Mouse (Mus musculus) heart, adult 2 months (tissue): Measurements from ENCODE around the gene Olfr30. TPM values are rescaled to one million over a fixed set of nuclear protein-coding genes. Genes with fewer than 3 reads are reported as not detected.
"Not testable (repeated sequence)": the region's sequence is repeated elsewhere in the genome, so short reads cannot be mapped to it uniquely, and the experiment has no call there.

Source experiments
- DNase-seq, 2 experiments: peaks; one replicate each; pipeline ENCODE4 v3.0.0; 2021
- H3K27ac ChIP-seq: fragments of 200-600 bp; 2 replicates; pipeline ENCODE4 v1.8.1; 2022
- H3K27me3 ChIP-seq: fragments of 200-500 bp; 2 replicates; pipeline ENCODE4 v1.6.1; 2012; ENCODE audit warnings: mild to moderate bottlenecking, low read length, inconsistent platforms, mixed read lengths; ENCODE audit not compliant: control insufficient read depth, insufficient read depth
- H3K36me3 ChIP-seq: fragments of 200-500 bp; 2 replicates; pipeline ENCODE4 v1.6.1; 2012; ENCODE audit warnings: low read length, inconsistent platforms; ENCODE audit not compliant: control insufficient read depth, insufficient read depth
- H3K4me1 ChIP-seq: fragments of 200-500 bp; 2 replicates; pipeline ENCODE4 v1.6.1; 2011; ENCODE audit warnings: low read length; ENCODE audit not compliant: control insufficient read depth, insufficient read depth
- H3K4me3 ChIP-seq: fragments of 200-600 bp; 2 replicates; pipeline ENCODE4 v1.8.1; 2022
- H3K79me2 ChIP-seq: fragments of 200-500 bp; replicated peaks from 2 replicates; pipeline ENCODE4 v1.6.1; 2012; ENCODE audit warnings: mild to moderate bottlenecking, inconsistent platforms, low read length, moderate library complexity, mixed read lengths; ENCODE audit not compliant: control insufficient read depth, insufficient read depth
- H3K9ac ChIP-seq: fragments of 200-500 bp; 2 replicates; pipeline ENCODE4 v1.6.1; 2012; ENCODE audit warnings: low read depth, mild to moderate bottlenecking, control low read depth, inconsistent platforms, low read length, mixed read lengths
- CTCF ChIP-seq: fragments of 200-600 bp; IDR thresholded peaks from 2 replicates; pipeline ENCODE4 v1.8.1; 2022; ENCODE audit warnings: antibody characterized with exemption, mild to moderate bottlenecking, moderate library complexity
- EP300 ChIP-seq: fragments of 200-500 bp; IDR thresholded peaks from 2 replicates; pipeline ENCODE4 v1.6.1; 2011; ENCODE audit warnings: low read depth, low read length, control low read depth; ENCODE audit not compliant: insufficient read depth
- POLR2A ChIP-seq: fragments of 200-500 bp; IDR thresholded peaks from 2 replicates; pipeline ENCODE4 v1.6.1; 2011; ENCODE audit warnings: mild to moderate bottlenecking, low read depth, low read length, control low read depth; ENCODE audit not compliant: insufficient read depth
- WGBS: fragments of 180-500 bp; shearing (Covaris S2); methylation state at CpG from one replicate; pipeline ENCODE4 v1.1.7; 2018; 5-methylcytosine and 5-hydroxymethylcytosine counted together
- intact Hi-C: fragments of 180-260 bp; cut with DNase I; formaldehyde crosslinking; loops from one replicate; pipeline ENCODE4 v1.15.1; 2025
- long read RNA-seq: library from polyadenylated mRNA; stranded (forward); transcript quantifications from one replicate; pipeline ENCODE4 v2.0.0, GENCODE M21; 2021
- polyA plus RNA-seq: library from polyadenylated mRNA; depleted of rRNA; stranded (reverse); fragments of >200 nt; gene quantifications from 2 replicates; pipeline ENCODE4 v1.2.3, GENCODE M21; 2012; rRNA removed
- total RNA-seq, 2 experiments: library from RNA; stranded (reverse); gene quantifications; 2 replicates each; pipeline ENCODE4 v1.2.3; 2021

The Olfr30 gene
- not detected for total RNA-seq
- polyA plus RNA-seq, result not detected in 2 replicates
- long read RNA-seq, result 0 reads

DNA sequence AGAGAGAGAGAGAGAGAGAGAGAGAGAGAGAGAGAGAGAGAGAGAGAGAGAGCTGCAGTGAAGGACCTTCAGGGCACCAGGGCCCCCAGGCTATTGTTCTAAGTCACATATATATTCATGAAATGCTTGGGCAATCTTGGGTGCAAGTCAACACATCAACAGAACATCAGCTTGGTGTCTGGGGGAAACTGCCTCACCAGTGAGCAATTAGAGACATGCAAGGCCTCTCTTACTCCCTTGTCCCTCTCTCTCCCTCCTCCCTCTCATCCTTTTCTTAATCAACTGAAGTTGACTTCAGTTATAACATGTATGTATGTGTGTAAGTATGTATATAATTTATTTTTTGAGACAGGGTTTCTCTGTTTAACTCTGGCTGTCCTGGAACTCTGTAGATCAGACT lies at the start of gene Olfr30:
Gene Olfr30, minus strand, starts transcription at position 101 of the 400 bp plus-strand sequence.
- intact Hi-C loops, result no loop called here
- DNase-seq, result no peak
- H3K27me3 ChIP-seq, result no peaks in the 10 kb centered on the region
- no peak within 1 kb of the TSS for H3K9ac ChIP-seq
- no peaks in the 10 kb centered on the region for H3K4me1 ChIP-seq
- H3K4me3 ChIP-seq, result no peak within 1 kb of the TSS
- no peak within 1 kb of the TSS for H3K27ac ChIP-seq
- no peaks in the 10 kb centered on the region for H3K79me2 ChIP-seq
- TF ChIP-seq EP300 (no peak), CTCF (no peak), POLR2A (no peak)
- H3K36me3 ChIP-seq, result no peaks in the 10 kb centered on the region

DNA sequence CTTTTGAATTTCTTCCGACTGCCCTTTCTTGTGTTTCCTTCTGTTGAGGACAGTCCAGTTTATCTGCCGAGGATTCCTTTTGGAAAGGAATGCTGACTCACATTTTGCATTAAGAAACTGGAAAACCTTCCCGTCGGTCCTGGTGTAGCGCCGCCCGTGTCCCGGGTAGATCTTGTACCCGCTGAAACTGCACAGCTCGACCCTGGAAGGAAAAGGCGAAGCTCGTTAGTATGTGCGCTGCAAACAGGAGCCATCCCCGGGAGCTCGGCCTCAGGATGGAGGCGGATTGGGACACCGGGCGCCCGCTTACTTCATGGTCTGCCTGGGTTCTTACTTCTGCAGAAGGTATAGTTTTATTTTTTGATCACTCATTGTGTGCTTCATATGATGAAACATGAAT lies 47.0 kb upstream of the Olfr30 start:
- H3K36me3 ChIP-seq, intact Hi-C loops, H3K79me2 ChIP-seq, DNase-seq, H3K4me3 ChIP-seq, H3K4me1 ChIP-seq, H3K27ac ChIP-seq, H3K9ac ChIP-seq, H3K27me3 ChIP-seq: not testable (repeated sequence)
- 79% methylated on average over 19 of the region's 19 CpGs for WGBS

DNA sequence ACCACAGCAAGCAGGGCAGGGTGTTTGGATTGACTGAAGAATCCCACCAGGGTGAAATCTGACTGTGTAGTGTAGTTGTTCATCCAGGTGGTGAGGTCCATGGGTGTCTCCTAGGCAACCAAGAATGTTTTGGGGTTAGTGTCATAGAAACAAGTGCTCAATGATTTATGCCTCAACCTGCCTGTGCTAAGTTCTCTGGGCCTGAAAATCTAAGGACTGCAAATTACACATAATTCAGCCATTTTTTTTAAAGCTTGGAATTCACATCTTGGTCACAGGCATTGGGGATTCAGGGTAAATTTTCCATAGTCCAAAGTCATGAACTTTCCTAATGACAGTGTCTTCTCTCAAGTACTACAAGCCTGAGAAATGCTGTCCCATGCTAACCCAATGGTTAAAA lies 40.4 kb upstream of the Olfr30 start, which contains the start of gene Olfr331:
Gene Olfr331, minus strand, starts transcription at position 101 of the 400 bp plus-strand sequence.
- H3K36me3 ChIP-seq, H3K79me2 ChIP-seq, intact Hi-C loops: not testable (repeated sequence)

GRCm38 (mm10) chr11:58499290-58499689 lies 37.2 kb upstream of the Olfr30 start:
- no peak overlapping the region for H3K9ac ChIP-seq
- H3K4me1 ChIP-seq, result no peaks in the 10 kb centered on the region
- intact Hi-C loops, result loop anchor here (1.0 to 10.0 kb wide), 3 partner anchors 96 to 198 kb away; partner anchors contain the start of gene Olfr323
- WGBS, result 34% methylated on average over 3 of the region's 3 CpGs
- TF ChIP-seq CTCF, result peak; percentile 60
- no peak for TF ChIP-seq POLR2A
- TF ChIP-seq EP300, result no peak
- no peak for DNase-seq
- H3K4me3 ChIP-seq, result no peak overlapping the region
- no peaks in the 10 kb centered on the region for H3K36me3 ChIP-seq
- H3K27me3 ChIP-seq, result no peaks in the 10 kb centered on the region
- no peak overlapping the region; the same call in 1 of the 2 replicates for H3K27ac ChIP-seq
- H3K79me2 ChIP-seq, result no peaks in the 10 kb centered on the region

More for the DNA sequence above, 40.4 kb upstream of the Olfr30 start, which contains the start of gene Olfr331:
- not testable (repeated sequence) for H3K4me1 ChIP-seq, DNase-seq, H3K4me3 ChIP-seq, H3K9ac ChIP-seq, H3K27me3 ChIP-seq, H3K27ac ChIP-seq

- DNase-seq, result peak; percentile 48 to 67
- Histone ChIP-seq H3K4me3 (no peak overlapping the region), H3K36me3 (no peaks in the 10 kb centered on the region), H3K4me1 (no peaks in the 10 kb centered on the region), H3K79me2 (no peaks in the 10 kb centered on the region), H3K27ac (no peak overlapping the region; the same call in 1 of the 2 replicates), H3K9ac (no peak overlapping the region), H3K27me3 (no peaks in the 10 kb centered on the region)
- no peak for TF ChIP-seq EP300
- 50% methylated on average over 9 of the region's 9 CpGs for WGBS
- intact Hi-C loops, result loop anchor here (1.0 to 10.0 kb wide), 3 partner anchors 96 to 197 kb away; partner anchors contain the start of gene Olfr323
Measured at GRCm38 (mm10) chr11:58498761-58499160, 36.7 kb upstream of the Olfr30 start.

- WGBS, result 57% methylated on average over 2 of the region's 2 CpGs
- Histone ChIP-seq H3K27me3 (no peaks in the 10 kb centered on the region), H3K79me2 (no peaks in the 10 kb centered on the region), H3K4me3 (no peak within 1 kb of the TSS), H3K4me1 (no peaks in the 10 kb centered on the region), H3K36me3 (no peaks in the 10 kb centered on the region), H3K9ac (no peak within 1 kb of the TSS), H3K27ac (no peak within 1 kb of the TSS)
- DNase-seq, result no peak
- TF ChIP-seq POLR2A (no peak), CTCF (no peak), EP300 (no peak)
- intact Hi-C loops, result loop anchor here (10.0 kb wide), 1 partner anchor 142 kb away; the partner anchor contains the start of gene Olfr323
Measured at GRCm38 (mm10) chr11:58492455-58492854, 30.4 kb upstream of the Olfr30 start, which contains the start of gene Olfr332. TSS of gene Olfr332 (minus strand) at chr11:58492555.
